Mouse (Mus musculus): ENCODE measurements at regions not wholly inside any gene's neighbourhood (a gene's known extent, or its start where the extent isn't known, plus 50 kb on each side); places are given as distances from the start of the nearest gene placed in this dataset.

DNA sequence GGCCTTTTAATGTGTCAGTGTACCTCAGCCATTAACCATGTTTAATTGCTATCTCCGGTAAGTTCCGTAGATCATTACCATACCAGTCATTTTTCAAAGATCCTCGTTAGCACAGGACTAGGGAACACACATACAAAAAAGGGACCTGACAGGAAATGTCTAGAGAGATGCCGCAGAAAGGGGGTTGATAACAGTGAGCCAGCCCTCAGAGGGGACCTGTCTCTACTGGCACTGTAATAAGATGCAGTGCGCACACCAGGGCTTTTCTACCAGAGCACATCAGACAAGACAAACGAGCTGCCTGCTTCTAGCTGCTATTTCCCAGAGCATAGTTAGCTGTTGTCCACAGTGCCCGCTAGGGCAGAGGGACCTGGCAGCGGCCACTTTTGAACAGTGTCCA lies 199.1 kb downstream of the Sox11 start:
- DNase-seq (ENCODE audit: low read depth, low spot score) = no peak

DNA sequence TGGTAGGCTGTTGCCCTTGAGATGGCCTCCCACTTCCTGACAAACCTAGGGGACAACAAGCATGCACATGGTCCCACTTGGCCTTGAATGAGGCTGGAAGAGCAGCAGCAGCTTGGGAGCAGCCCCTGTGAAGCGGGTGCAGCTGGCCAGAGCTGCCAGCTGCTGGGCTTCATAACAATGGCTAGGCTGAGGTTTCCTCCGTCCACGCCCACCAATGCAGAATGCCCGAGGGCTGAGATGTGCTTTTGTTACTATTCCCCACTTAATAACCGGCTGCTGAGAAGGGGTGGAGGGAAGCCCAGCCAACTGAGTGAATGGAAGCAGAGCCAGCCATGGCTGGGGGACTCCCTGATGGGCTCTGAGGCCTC lies 202.1 kb downstream of the Sox11 start:
- no peak for DNase-seq (ENCODE audit: low read depth, low spot score)

- no peak for DNase-seq (ENCODE audit: low read depth, low spot score)
Measured at GRCm38 (mm10) chr12:27139683-27140334, 202.6 kb downstream of the Sox11 start.

DNA sequence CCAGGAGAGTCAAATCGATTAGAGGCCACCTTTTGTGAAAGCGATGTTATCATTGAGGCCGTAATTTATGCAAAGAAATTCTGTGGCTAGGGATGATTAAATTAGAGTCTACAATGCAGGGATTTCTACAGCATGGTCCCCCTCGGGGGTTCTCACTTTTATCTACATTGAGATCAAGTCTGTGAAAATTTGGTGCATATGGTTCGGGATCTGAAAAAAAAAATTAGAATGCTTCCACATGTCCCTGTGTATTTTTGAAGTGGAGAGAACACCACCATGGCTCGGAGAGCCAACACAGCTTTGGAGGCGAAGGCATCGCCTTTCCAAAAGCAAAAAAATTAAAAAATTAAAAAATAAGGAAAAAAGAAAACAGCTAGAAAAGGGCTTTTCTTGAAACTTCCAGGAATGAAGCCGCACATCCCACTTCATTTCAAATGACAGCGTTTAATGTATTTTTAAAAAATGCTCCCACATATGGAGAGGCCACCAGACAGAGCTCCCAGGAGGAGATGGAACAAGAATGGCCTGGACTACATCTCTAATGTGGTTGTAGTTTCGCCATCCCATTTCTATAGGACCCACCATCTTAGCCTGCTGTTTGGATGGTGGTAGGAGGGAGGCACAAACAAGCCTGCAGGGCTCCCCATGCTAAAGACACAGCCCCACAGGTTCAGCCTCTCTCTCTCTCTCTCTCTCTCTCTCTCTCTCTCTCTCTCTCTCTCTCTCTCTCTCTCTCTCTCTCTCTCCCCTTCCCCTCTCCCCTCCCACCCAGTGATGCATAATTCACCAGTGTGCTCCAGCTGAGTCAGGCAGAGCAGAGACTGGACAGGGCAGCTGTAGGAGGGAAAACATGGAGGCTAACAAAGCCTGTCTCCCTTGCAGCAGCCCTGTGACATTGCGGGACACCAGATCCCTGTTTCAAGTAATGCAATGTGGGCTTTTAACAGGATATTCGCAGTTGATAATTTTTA lies 203.4 kb downstream of the Sox11 start:
- no peak for DNase-seq (ENCODE audit: low read depth, low spot score)

GRCm38 (mm10) chr12:27135997-27136559 lies 206.3 kb downstream of the Sox11 start:
- DNase-seq (ENCODE audit: low read depth, low spot score) = no peak

DNA sequence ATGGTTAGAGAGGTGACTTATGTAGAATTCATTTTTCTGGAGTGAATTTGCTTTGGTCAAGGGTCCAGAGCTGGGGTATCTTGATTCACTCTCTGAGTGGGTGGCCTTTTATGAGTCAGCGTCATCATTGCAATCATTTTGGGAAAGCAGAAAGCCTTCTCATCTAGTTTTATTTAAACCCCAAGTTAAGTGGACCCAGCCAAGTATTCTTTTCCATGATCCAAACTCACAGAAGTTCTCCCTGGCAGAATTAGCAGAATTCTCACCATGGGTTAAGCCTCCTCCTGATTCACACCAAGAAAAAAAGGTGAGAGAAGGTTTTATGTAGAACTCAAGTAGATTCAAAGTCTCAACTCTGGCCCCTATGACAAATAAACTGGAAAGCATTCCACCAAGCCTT lies 211.8 kb downstream of the Sox11 start:
- no peak for DNase-seq (ENCODE audit: low read depth, low spot score)

DNA sequence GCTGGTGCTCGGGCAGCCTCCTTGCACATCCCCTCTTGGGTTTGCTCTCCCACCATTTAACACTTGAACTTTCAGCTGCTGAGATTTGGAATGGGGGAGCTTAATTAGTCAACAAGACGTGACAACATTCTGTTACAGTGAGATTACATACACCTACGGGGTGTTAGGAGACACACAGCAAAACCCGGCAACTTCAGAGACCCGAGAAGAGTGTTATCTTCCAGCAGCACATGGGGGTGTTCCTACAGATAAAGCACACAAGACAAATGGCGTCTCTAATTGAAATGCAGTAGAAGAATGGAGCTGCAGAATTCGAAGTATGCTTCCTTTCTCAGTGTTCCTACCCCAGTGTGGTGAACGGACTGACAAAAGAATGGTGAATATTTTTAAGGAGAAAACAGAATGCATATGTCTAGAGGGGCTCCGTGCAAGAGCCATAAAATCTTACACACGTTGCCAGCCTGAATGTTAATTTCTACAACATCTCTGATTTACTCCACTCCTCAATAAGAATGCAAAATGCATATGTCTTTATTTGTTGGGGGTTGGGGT lies 215.2 kb downstream of the Sox11 start:
- DNase-seq (ENCODE audit: low read depth, low spot score) = no peak

DNA sequence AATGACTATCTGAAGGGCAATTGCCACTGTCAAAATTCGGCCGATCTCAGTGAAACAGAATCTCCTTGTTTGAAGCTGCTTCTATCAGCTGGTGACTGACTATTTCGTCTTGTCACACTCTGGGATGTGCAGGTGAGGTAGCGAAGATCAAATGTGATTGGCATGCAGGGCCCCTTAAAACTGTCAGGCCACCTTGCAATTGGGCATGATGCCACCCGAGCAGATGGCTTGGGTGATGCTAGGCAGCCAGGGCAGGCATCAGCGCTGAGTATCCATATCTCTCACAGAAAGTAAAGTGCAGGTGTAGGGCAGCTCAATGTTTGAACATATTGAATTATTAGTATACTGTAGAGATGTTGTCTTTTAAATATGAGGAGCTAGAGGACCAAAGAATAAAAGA lies 223.8 kb downstream of the Sox11 start:
- no peak for DNase-seq (ENCODE audit: low read depth, low spot score)

- no peak for DNase-seq (ENCODE audit: low read depth, low spot score)
Measured at GRCm38 (mm10) chr12:27115392-27115791, 227.0 kb downstream of the Sox11 start.

DNA sequence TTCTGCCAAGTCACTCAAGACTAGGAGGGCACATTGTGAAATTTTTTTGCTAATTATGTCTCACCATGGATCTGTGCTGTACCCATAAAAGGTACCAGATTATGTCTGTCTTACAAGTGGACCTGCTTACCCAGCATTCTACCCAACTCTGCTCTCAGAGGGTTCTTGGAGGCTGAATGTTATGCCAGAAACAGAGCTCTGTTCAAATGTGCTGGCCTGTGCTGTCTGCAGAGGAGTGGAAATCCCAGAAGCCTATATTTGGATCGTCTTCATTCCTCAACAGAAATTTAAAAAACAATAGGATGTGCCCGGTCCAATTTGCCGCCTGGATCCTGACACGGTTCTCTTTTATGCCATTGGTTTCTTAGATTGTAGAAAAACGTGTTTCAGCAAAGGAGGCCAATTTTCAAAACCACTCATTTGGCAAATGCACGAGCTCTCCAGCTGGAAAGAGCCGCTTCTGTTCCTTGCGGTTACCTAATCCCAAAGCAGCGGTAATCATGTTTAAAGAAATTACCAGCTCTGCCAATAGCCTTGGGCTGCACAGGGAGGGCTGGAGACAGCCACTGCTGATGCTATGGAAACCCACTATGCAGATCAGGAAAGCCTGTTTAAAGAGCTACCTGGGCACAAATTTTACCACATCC lies 237.3 kb downstream of the Sox11 start:
- no peak for DNase-seq (ENCODE audit: low read depth, low spot score)

- DNase-seq (ENCODE audit: low read depth, low spot score) = no peak
Measured at GRCm38 (mm10) chr12:27102996-27103395, 239.4 kb downstream of the Sox11 start.

GRCm38 (mm10) chr12:27089206-27089605 lies 253.2 kb downstream of the Sox11 start:
- no peak for DNase-seq (ENCODE audit: low read depth, low spot score)

- DNase-seq (ENCODE audit: low read depth, low spot score) = no peak
Measured at GRCm38 (mm10) chr12:27085890-27086289, 256.5 kb downstream of the Sox11 start.

DNA sequence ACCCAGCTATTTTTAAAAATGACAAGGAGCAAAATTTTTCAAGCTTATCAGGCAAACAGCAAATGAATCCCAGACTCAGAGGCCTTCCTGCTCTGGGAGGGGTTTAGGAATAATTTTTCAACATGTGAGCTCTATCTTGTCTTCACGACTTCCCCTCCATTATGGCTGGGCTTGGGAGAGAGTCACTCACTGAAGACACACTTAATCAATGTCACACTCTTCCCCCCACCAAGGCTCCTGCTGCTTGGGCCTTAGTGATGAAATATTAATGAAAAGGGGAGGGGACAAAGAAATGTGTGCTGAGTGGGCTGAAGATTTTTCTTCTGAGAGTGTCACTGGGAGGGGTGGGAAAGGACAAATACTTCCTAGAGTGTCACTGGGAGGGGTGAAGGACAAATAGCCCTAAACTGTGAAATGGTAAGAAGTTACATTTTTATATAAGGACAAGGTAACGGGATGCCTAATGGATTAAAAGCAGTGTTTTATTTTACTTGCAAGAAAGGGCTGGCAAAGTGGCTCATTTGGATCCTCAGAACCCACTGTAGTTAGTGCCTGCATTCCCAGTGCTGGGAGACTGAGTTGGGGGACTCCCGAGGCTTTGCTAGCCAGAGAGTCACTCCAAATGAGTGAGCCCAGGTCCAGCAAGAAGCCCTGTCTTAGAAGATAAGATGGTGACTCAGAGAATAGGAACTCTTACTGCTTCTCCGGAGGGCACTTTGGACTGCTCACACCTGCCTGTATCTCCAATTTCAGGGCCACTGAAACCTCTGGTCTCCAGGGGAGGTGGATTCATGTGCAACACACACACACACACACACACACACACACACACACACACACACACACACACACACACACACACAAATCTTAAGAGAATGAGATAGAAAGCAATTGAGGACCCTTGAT lies 258.5 kb downstream of the Sox11 start:
- DNase-seq (ENCODE audit: low read depth, low spot score) = no peak

GRCm38 (mm10) chr12:27083089-27083488 lies 259.3 kb downstream of the Sox11 start:
- no peak for DNase-seq (ENCODE audit: low read depth, low spot score)

DNA sequence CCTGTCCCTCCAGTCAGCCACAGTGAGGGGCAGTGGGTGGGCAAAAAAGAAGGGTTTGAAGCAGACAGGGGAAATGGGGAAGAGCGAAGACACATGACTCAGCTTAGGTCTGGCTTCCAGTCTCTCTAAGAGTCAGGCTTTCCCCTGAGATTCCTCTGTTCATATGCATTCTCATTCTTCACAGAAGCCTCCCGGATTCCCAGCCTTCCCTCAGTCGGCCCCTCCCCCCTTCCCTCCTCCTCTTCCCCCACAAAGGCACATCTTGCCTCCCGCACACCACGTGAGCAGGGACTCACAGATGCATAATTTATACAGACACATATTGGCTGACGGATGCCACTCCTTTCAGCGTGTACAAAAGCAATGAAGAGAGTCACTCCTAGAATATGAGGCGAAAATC lies 259.8 kb downstream of the Sox11 start:
- DNase-seq (ENCODE audit: low read depth, low spot score) = no peak

GRCm38 (mm10) chr12:27076107-27076738 lies 266.2 kb downstream of the Sox11 start:
- no peak for DNase-seq (ENCODE audit: low read depth, low spot score)

DNA sequence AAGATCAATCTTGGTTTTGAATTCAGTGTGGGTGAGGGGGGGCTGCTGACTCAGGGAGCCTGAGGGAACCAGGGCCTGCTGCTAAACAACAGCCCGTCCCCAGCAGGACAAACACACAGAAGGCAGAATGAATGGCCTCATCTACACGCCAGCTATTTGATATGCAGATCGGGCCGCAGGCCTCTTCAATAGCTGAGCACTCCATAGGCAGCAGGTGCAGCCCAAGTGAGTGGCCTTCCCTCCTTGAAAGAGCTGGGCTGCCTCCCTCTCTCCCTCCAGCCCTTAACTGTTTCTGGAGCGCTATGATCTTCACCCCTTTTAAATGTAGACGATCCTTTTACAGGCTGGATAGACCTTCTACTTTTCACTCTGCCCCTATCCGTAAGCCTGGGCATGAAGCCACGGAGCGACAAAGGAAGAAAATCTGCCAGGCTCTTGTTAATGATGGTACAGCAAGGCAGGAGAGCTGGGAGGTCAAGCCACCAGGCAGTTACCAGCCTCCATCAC lies 277.3 kb downstream of the Sox11 start:
- no peak for DNase-seq (ENCODE audit: low read depth, low spot score)

- DNase-seq (ENCODE audit: low read depth, low spot score) = no peak
Measured at GRCm38 (mm10) chr12:27063518-27063917, 278.9 kb downstream of the Sox11 start.

All from CD4-positive, CD25-positive, alpha-beta regulatory T cell, adult 2 months (primary cell).